Mouse (Mus musculus) liver, adult 2 months (tissue): ENCODE data around the gene Comt.

Experiments
- CTCF ChIP-seq: fragments of 200-500 bp; IDR thresholded peaks from 2 replicates; pipeline ENCODE4 v1.5.1; 2011; ENCODE audit warnings: low read depth, low read length, control low read depth
- POLR2A ChIP-seq: fragments of 200-500 bp; IDR thresholded peaks from 2 replicates; pipeline ENCODE4 v1.6.1; 2011; ENCODE audit warnings: low read length, control low read depth; ENCODE audit not compliant: insufficient read depth; ENCODE audit errors: extremely low read depth

GRCm38 (mm10) chr16:18409776-18410175, 16.9 kb downstream of the Comt start:
- TF ChIP-seq CTCF (no peak), POLR2A (no peak)
